Mouse (Mus musculus) ES-Bruce4 (cell line): ENCODE data around the gene Simc1. TPM values are rescaled to one million over a fixed set of nuclear protein-coding genes. Genes with fewer than 3 reads are reported as not detected.

Experiments used
- H3K27ac ChIP-seq: 2 replicates; pipeline ENCODE4 v1.5.1; 2012; ENCODE audit warnings: low read length, inconsistent platforms; ENCODE audit not compliant: insufficient read depth
- H3K27me3 ChIP-seq: 2 replicates; pipeline ENCODE4 v1.6.1; 2012; ENCODE audit warnings: mild to moderate bottlenecking, low read length, inconsistent platforms; ENCODE audit not compliant: control insufficient read depth, poor library complexity, insufficient read depth, severe bottlenecking
- H3K36me3 ChIP-seq: 2 replicates; pipeline ENCODE4 v1.6.1; 2012; ENCODE audit warnings: inconsistent platforms, mild to moderate bottlenecking, low read length, moderate library complexity; ENCODE audit not compliant: control insufficient read depth, poor library complexity, insufficient read depth, severe bottlenecking
- H3K4me1 ChIP-seq: one replicate; pipeline ENCODE4 v1.8.1; 2011; ENCODE audit warnings: low read length; ENCODE audit not compliant: control insufficient read depth, insufficient read depth
- H3K4me3 ChIP-seq: 2 replicates; pipeline ENCODE4 v1.5.1; 2011; ENCODE audit warnings: low read depth, mild to moderate bottlenecking, low read length
- H3K9ac ChIP-seq: 2 replicates; pipeline ENCODE4 v1.6.1; 2012; ENCODE audit warnings: low read depth, mild to moderate bottlenecking, inconsistent platforms; ENCODE audit not compliant: poor library complexity, severe bottlenecking
- H3K9me3 ChIP-seq: replicated peaks from 2 replicates; pipeline ENCODE4 v1.6.1; 2012; ENCODE audit warnings: mild to moderate bottlenecking, low read length, inconsistent platforms; ENCODE audit not compliant: control insufficient read depth, poor library complexity, insufficient read depth, severe bottlenecking
- CTCF ChIP-seq: IDR thresholded peaks from one replicate; pipeline ENCODE4 v1.8.1; 2011; ENCODE audit warnings: low read depth, low read length
- EP300 ChIP-seq: IDR thresholded peaks from 2 replicates; pipeline ENCODE4 v1.6.1; 2011; ENCODE audit warnings: low read depth, low read length; ENCODE audit not compliant: insufficient read depth
- POLR2A ChIP-seq: IDR thresholded peaks from one replicate; pipeline ENCODE4 v1.8.1; 2011; ENCODE audit warnings: low read length; ENCODE audit not compliant: insufficient read depth
- polyA plus RNA-seq: library from polyadenylated mRNA; stranded (reverse); fragments of >200 nt; gene quantifications from 2 replicates; pipeline ENCODE4 v1.2.4, GENCODE M21; 2011; ENCODE audit warnings: low read depth; ENCODE audit not compliant: missing spikeins, insufficient read depth, insufficient read length

Gene Simc1
- polyA plus RNA-seq, 1 experiment, result 19.1 TPM

- Histone ChIP-seq H3K9me3 (no peaks in the 10 kb centered on the region), H3K27me3 (no peaks in the 10 kb centered on the region), H3K4me1 (no peaks in the 10 kb centered on the region), H3K4me3 (no peak overlapping the region), H3K36me3 (no peaks in the 10 kb centered on the region), H3K27ac (no peak overlapping the region), H3K9ac (no peak overlapping the region)
- TF ChIP-seq POLR2A (no peak), EP300 (no peak), CTCF (no peak)
Measured at GRCm38 (mm10) chr13:54505920-54506319, 2.3 kb downstream of the Simc1 start.

GRCm38 (mm10) chr13:54520221-54520620, 16.6 kb downstream of the Simc1 start:
- no peaks in the 10 kb centered on the region for H3K4me1 ChIP-seq
- H3K27ac ChIP-seq, result no peak overlapping the region
- H3K4me3 ChIP-seq, result no peak overlapping the region
- TF ChIP-seq EP300 (no peak), CTCF (peak; percentile 56)
- no peaks in the 10 kb centered on the region for H3K27me3 ChIP-seq
- no peaks in the 10 kb centered on the region; the same call in 1 of the 2 replicates for H3K9me3 ChIP-seq
- 0 out of 2 replicates have a peak, but pooled peaks cover 3% of the 10 kb centered on the region for H3K36me3 ChIP-seq
- H3K9ac ChIP-seq, result no peak overlapping the region

GRCm38 (mm10) chr13:54521181-54521580, 17.6 kb downstream of the Simc1 start:
- H3K9me3 ChIP-seq, result no peaks in the 10 kb centered on the region
- no peak overlapping the region for H3K27ac ChIP-seq
- TF ChIP-seq CTCF (no peak), EP300 (no peak), POLR2A (no peak)
- H3K36me3 ChIP-seq, result peaks cover 7% of the 10 kb centered on the region
- H3K27me3 ChIP-seq, result no peaks in the 10 kb centered on the region
- no peak overlapping the region for H3K4me3 ChIP-seq
- no peak overlapping the region for H3K9ac ChIP-seq
- no peaks in the 10 kb centered on the region for H3K4me1 ChIP-seq

GRCm38 (mm10) chr13:54527140-54527539, 23.6 kb downstream of the Simc1 start:
- peaks cover 31% of the 10 kb centered on the region for H3K36me3 ChIP-seq
- no peaks in the 10 kb centered on the region for H3K4me1 ChIP-seq

GRCm38 (mm10) chr13:54532134-54532533, 28.6 kb downstream of the Simc1 start:
- Histone ChIP-seq H3K4me1 (no peaks in the 10 kb centered on the region), H3K9me3 (no peaks in the 10 kb centered on the region), H3K36me3 (peaks cover 26% of the 10 kb centered on the region), H3K9ac (no peak overlapping the region), H3K4me3 (no peak overlapping the region), H3K27me3 (no peaks in the 10 kb centered on the region), H3K27ac (no peak overlapping the region)
- TF ChIP-seq CTCF (no peak), POLR2A (no peak), EP300 (no peak)

More at GRCm38 (mm10) chr13:54527140-54527539, 23.6 kb downstream of the Simc1 start:
- no peaks in the 10 kb centered on the region for H3K9me3 ChIP-seq
- H3K27me3 ChIP-seq, result no peaks in the 10 kb centered on the region
- H3K4me3 ChIP-seq, result no peak overlapping the region
- H3K9ac ChIP-seq, result no peak overlapping the region
- TF ChIP-seq CTCF, result no peak
- no peak for TF ChIP-seq EP300
- TF ChIP-seq POLR2A, result no peak
- no peak overlapping the region for H3K27ac ChIP-seq

GRCm38 (mm10) chr13:54548036-54548435, 44.5 kb downstream of the Simc1 start:
- H3K4me1 ChIP-seq, result no peaks in the 10 kb centered on the region
- H3K4me3 ChIP-seq, result no peak overlapping the region
- no peaks in the 10 kb centered on the region for H3K9me3 ChIP-seq
- no peak overlapping the region for H3K27ac ChIP-seq
- H3K36me3 ChIP-seq, result peaks cover 33% of the 10 kb centered on the region
- no peak overlapping the region for H3K9ac ChIP-seq
- no peaks in the 10 kb centered on the region for H3K27me3 ChIP-seq
- TF ChIP-seq CTCF (no peak), EP300 (no peak), POLR2A (no peak)
